Mouse (Mus musculus): ENCODE data around the gene Dnaja4. TPM values are rescaled to one million over a fixed set of nuclear protein-coding genes. Genes with fewer than 3 reads are reported as not detected.

The Dnaja4 gene
- polyA plus RNA-seq (2015; fragmentation: Nextera tagmentation; extraction: Ambion mirVana), result 3.4 and 4.0 TPM in 2 replicates

- 69% methylated on average over 17 of the region's 17 CpGs for WGBS
- Histone ChIP-seq H3K27me3 (replicated peaks; ENCODE audit: control insufficient read depth, insufficient read depth, low read length) (peaks cover 11% of the 10 kb centered on the region; the same call in 1 of the 2 replicates), H3K4me1 (replicated peaks; ENCODE audit: control insufficient read depth, insufficient read depth, low read length) (no peaks in the 10 kb centered on the region), H3K4me3 (ENCODE audit: low read depth, low read length) (peak within 1 kb of the TSS; percentile 84), H3K27ac (ENCODE audit: low read depth, low read length) (peak within 1 kb of the TSS; percentile 46), H3K4me2 (replicated peaks; ENCODE audit: low read depth) (peak within 1 kb of the TSS; percentile 98), H3K9ac (ENCODE audit: low read depth, low read length) (peak within 1 kb of the TSS; percentile 69), H3K9me3 (ENCODE audit: control insufficient read depth) (no peaks in the 10 kb centered on the region), H3K36me3 (ENCODE audit: control insufficient read depth, insufficient read depth) (no peaks in the 10 kb centered on the region)
- TF ChIP-seq CTCF (IDR thresholded peaks at IDR 0.05; ENCODE audit: low read depth), result no peak
- no peak for ATAC-seq
These were observed at the start of gene Dnaja4 for GRCm38 (mm10) chr9:54698318-54699086. Gene Dnaja4, plus strand, starts transcription at chr9:54698873.

GRCm38 (mm10) chr9:54649360-54649759, 49.3 kb upstream of the Dnaja4 start:
- TF ChIP-seq CTCF (IDR thresholded peaks at IDR 0.05; ENCODE audit: low read depth), result no peak
- no peaks in the 10 kb centered on the region for H3K9me3 ChIP-seq (ENCODE audit: control insufficient read depth)
- no peaks in the 10 kb centered on the region for H3K27me3 ChIP-seq (replicated peaks; ENCODE audit: control insufficient read depth, insufficient read depth, low read length)
- ATAC-seq, result no peak
- no peaks in the 10 kb centered on the region for H3K36me3 ChIP-seq (ENCODE audit: control insufficient read depth, insufficient read depth)
- no peaks in the 10 kb centered on the region for H3K4me1 ChIP-seq (replicated peaks; ENCODE audit: control insufficient read depth, insufficient read depth, low read length)
- no peak overlapping the region for H3K4me3 ChIP-seq (ENCODE audit: low read depth, low read length)
- H3K4me2 ChIP-seq (replicated peaks; ENCODE audit: low read depth), result no peak overlapping the region
- no peak overlapping the region for H3K9ac ChIP-seq (ENCODE audit: low read depth, low read length)
- WGBS, result 63% methylated on average over 1 of the region's 1 CpGs
- H3K27ac ChIP-seq (ENCODE audit: low read depth, low read length), result no peak overlapping the region

GRCm38 (mm10) chr9:54652778-54653177, 45.9 kb upstream of the Dnaja4 start:
- no peak overlapping the region for H3K4me3 ChIP-seq (ENCODE audit: low read depth, low read length)
- no peaks in the 10 kb centered on the region for H3K36me3 ChIP-seq (ENCODE audit: control insufficient read depth, insufficient read depth)
- ATAC-seq, result no peak
- no peak overlapping the region for H3K9ac ChIP-seq (ENCODE audit: low read depth, low read length)
- no peak overlapping the region for H3K4me2 ChIP-seq (replicated peaks; ENCODE audit: low read depth)
- H3K9me3 ChIP-seq (ENCODE audit: control insufficient read depth), result no peaks in the 10 kb centered on the region
- H3K27ac ChIP-seq (ENCODE audit: low read depth, low read length), result no peak overlapping the region
- H3K4me1 ChIP-seq (replicated peaks; ENCODE audit: control insufficient read depth, insufficient read depth, low read length), result no peaks in the 10 kb centered on the region
- no peaks in the 10 kb centered on the region for H3K27me3 ChIP-seq (replicated peaks; ENCODE audit: control insufficient read depth, insufficient read depth, low read length)
- 70% methylated on average over 2 of the region's 2 CpGs for WGBS
- TF ChIP-seq CTCF (IDR thresholded peaks at IDR 0.05; ENCODE audit: low read depth), result no peak

GRCm38 (mm10) chr9:54655846-54656245, 42.8 kb upstream of the Dnaja4 start:
- WGBS, result 75% methylated on average over 2 of the region's 2 CpGs
- no peak overlapping the region for H3K4me2 ChIP-seq (replicated peaks; ENCODE audit: low read depth)
- no peaks in the 10 kb centered on the region for H3K27me3 ChIP-seq (replicated peaks; ENCODE audit: control insufficient read depth, insufficient read depth, low read length)
- H3K4me3 ChIP-seq (ENCODE audit: low read depth, low read length), result no peak overlapping the region
- TF ChIP-seq CTCF (IDR thresholded peaks at IDR 0.05; ENCODE audit: low read depth), result no peak
- no peak overlapping the region for H3K27ac ChIP-seq (ENCODE audit: low read depth, low read length)
- H3K9ac ChIP-seq (ENCODE audit: low read depth, low read length), result no peak overlapping the region
- no peaks in the 10 kb centered on the region for H3K4me1 ChIP-seq (replicated peaks; ENCODE audit: control insufficient read depth, insufficient read depth, low read length)
- no peaks in the 10 kb centered on the region for H3K36me3 ChIP-seq (ENCODE audit: control insufficient read depth, insufficient read depth)
- ATAC-seq, result no peak
- H3K9me3 ChIP-seq (ENCODE audit: control insufficient read depth), result no peaks in the 10 kb centered on the region

- no peak overlapping the region for H3K9ac ChIP-seq (ENCODE audit: low read depth, low read length)
- no peaks in the 10 kb centered on the region for H3K27me3 ChIP-seq (replicated peaks; ENCODE audit: control insufficient read depth, insufficient read depth, low read length)
- WGBS, result 83% methylated on average over 6 of the region's 6 CpGs
- H3K9me3 ChIP-seq (ENCODE audit: control insufficient read depth), result no peaks in the 10 kb centered on the region
- no peak for TF ChIP-seq CTCF (IDR thresholded peaks at IDR 0.05; ENCODE audit: low read depth)
- no peaks in the 10 kb centered on the region for H3K4me1 ChIP-seq (replicated peaks; ENCODE audit: control insufficient read depth, insufficient read depth, low read length)
- no peak overlapping the region for H3K4me3 ChIP-seq (ENCODE audit: low read depth, low read length)
- H3K36me3 ChIP-seq (ENCODE audit: control insufficient read depth, insufficient read depth), result no peaks in the 10 kb centered on the region
- no peak for ATAC-seq
- H3K4me2 ChIP-seq (replicated peaks; ENCODE audit: low read depth), result no peak overlapping the region
- H3K27ac ChIP-seq (ENCODE audit: low read depth, low read length), result no peak overlapping the region
These were observed 42.3 kb upstream of the Dnaja4 start for GRCm38 (mm10) chr9:54656402-54656801.

GRCm38 (mm10) chr9:54658773-54659172, 39.9 kb upstream of the Dnaja4 start:
- H3K27me3 ChIP-seq (replicated peaks; ENCODE audit: control insufficient read depth, insufficient read depth, low read length), result no peaks in the 10 kb centered on the region
- ATAC-seq, result no peak

More at GRCm38 (mm10) chr9:54658773-54659172, 39.9 kb upstream of the Dnaja4 start:
- no peak overlapping the region for H3K9ac ChIP-seq (ENCODE audit: low read depth, low read length)
- no peak overlapping the region for H3K4me2 ChIP-seq (replicated peaks; ENCODE audit: low read depth)
- H3K36me3 ChIP-seq (ENCODE audit: control insufficient read depth, insufficient read depth), result no peaks in the 10 kb centered on the region
- no peak for TF ChIP-seq CTCF (IDR thresholded peaks at IDR 0.05; ENCODE audit: low read depth)
- H3K4me3 ChIP-seq (ENCODE audit: low read depth, low read length), result no peak overlapping the region
- H3K4me1 ChIP-seq (replicated peaks; ENCODE audit: control insufficient read depth, insufficient read depth, low read length), result no peaks in the 10 kb centered on the region
- no peaks in the 10 kb centered on the region for H3K9me3 ChIP-seq (ENCODE audit: control insufficient read depth)
- H3K27ac ChIP-seq (ENCODE audit: low read depth, low read length), result no peak overlapping the region
- WGBS, result 73% methylated on average over 6 of the region's 6 CpGs
